Mouse (Mus musculus) layer of hippocampus, adult 9-10 months (tissue): ENCODE data around the gene Ttyh1.
"Not testable (repeated sequence)": the region's sequence is repeated elsewhere in the genome, so short reads cannot be mapped to it uniquely, and the experiment has no call there.

Source experiments
- DNase-seq: peaks from one replicate; pipeline ENCODE4 v3.0.0; 2022; ENCODE audit warnings: low spot score

Gene Ttyh1

DNA sequence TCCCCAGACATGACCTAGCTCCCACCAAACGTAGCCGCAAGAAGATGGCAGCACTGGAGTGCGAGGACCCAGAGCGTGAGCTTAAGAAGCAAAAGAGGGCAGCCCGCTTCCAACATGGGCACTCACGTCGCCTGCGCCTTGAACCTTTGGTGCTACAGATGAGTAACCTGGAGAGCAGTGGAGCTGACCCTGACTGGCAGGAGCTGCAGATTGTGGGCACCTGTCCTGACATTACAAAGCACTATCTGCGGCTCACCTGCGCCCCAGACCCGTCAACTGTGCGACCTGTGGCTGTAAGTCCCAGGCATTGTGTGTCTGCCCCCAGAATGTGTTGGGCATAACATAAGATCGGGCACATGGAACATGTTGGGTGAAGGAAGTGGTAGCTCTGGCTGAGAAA, 24.8 kb downstream of the Ttyh1 start:
- no peak for DNase-seq

DNA sequence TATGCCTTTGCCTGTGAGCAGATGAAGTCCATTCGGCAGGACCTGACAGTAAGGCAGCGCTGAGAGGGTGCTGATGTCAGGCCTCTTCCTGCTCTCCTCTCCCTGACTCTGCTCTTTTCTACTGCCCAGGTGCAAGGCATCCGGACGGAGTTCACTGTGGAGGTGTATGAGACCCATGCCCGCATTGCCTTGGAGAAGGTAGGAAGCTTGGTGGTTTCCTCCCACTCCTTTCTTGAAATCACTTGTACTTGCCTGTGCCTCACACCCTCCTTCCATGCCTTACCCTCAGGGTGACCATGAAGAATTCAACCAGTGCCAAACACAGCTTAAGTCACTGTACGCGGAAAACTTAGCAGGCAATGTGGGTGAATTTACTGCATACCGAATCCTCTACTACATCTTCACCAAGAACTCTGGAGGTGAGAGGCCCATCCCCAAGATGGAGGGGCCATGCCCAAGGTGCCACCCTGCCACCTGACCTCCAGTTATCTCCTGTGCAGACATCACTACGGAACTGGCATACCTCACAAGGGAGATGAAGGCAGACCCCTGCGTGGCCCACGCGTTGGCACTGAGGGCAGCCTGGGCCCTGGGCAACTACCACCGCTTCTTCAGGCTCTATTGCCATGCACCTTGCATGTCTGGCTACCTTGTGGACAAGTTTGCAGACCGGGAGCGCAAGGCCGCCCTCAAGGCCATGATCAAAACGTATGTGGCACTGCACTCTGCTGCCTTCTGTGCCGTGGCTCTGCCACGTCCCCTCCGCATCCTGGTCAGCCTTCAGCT, 25.8 kb downstream of the Ttyh1 start:
- DNase-seq, result no peak

DNA sequence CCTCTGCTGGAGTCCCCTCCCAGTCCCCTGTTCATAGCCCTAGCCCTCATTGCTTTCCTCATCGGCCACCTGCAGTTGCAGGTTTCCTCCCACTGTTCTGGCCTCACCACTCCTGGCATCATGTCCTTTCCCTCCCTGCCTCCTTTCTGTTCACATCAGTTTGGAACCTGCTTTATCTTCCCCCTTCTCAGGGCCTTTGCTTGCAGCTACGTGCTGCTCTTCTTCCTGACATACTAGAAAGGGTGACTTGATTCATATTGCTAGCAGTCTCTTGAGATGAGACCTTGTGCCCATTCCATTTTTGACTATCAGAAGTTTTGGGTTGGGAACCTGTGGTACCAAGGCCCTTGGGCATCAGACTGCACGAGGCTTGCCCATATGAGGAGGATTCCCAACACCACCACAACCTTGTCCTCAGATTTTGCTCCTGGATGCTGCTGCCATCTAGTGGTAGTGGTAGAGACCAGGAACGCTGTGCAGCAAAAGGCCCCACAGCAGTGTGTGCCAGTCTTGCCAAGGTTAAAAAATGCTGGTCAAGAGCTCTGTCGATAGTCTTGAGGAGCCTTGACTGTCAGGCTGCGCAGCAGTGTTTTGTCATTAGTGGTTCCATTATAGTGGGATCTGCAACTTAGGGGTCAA, 26.5 kb downstream of the Ttyh1 start:
- no peak for DNase-seq

DNA sequence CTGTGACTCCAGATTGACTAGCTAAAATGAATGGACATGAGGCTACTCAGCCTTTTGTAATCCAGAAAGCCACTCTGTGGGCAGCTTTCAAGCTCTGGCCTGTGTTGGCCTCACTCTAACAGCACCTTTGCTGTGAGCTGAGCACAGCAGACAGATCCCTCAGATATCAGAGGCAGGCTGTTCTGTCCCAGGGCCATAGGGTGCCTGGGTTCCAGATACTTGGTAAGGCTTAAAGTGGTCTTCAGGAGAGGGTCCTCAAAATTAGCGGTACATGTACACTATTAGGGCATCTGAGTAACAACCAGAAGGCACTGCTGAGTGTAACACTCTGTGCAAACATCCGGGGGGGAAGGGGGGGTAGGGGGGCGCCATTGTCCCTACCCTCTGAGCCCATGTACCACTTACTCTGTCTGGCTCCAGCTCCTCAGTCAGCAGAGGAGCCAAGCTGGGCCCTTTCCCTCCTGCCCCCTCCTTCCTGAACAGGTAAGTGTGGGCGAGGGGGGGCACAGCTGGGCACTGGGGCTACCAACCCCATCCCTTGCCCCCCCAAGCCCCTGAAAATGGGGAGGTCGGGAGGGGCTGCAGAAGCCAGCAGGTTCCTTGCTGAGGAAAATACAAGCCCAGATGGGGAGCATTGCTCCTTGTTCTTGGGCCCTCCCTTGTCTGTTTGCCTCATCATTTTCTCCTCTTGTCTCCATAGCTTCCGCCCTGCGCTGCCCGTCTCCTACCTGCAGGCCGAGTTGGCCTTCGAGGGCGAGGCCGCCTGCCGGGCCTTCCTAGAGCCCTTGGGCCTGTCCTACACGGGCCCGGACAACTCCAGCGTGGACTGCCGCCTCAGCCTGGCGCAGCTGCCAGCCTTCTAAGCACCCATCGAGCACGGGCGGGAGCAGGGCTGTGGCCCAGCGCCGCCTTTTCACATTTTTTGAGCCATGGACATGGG, 27.3 kb downstream of the Ttyh1 start:
- DNase-seq, result no peak

DNA sequence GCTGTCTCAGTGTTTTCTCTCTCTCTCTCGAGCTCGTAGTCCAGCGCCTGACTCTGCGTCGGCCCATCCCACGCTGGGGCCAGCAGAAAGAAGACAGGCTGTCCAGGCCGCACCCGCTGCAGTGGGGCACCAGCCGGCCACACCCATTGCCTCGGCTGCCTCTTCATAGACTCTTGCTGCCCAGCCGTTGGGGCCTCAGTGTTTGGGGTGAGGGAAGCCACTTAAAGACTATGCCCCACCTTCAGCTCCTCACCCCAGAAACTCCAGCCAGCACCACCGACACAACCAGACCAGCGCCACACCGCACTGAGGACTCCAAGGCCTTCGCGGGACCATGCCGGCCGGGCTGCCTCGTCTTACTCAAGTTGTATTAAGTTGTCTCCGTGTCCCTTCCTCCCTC, 28.2 kb downstream of the Ttyh1 start:
- DNase-seq, result no peak

DNA sequence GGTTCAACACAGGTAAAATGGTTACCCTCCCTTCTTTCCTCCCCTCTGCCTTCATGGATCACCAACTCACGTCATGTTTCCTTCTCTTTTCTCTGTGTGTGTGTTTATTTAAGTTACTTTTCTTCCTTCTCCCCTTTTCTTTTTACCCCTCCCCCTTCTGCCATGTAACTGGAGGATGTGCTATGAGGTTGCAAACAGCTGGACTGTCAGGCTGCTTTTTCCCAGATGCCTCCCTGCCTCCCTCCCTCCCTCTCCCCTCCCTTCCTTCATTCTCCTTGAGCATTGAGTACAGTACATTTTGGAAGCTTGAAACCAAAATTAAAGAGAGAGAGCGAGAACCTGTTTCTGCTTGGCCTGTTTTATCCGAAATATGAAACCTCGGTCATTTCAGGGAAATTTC, 28.6 kb downstream of the Ttyh1 start:
- no peak for DNase-seq

DNA sequence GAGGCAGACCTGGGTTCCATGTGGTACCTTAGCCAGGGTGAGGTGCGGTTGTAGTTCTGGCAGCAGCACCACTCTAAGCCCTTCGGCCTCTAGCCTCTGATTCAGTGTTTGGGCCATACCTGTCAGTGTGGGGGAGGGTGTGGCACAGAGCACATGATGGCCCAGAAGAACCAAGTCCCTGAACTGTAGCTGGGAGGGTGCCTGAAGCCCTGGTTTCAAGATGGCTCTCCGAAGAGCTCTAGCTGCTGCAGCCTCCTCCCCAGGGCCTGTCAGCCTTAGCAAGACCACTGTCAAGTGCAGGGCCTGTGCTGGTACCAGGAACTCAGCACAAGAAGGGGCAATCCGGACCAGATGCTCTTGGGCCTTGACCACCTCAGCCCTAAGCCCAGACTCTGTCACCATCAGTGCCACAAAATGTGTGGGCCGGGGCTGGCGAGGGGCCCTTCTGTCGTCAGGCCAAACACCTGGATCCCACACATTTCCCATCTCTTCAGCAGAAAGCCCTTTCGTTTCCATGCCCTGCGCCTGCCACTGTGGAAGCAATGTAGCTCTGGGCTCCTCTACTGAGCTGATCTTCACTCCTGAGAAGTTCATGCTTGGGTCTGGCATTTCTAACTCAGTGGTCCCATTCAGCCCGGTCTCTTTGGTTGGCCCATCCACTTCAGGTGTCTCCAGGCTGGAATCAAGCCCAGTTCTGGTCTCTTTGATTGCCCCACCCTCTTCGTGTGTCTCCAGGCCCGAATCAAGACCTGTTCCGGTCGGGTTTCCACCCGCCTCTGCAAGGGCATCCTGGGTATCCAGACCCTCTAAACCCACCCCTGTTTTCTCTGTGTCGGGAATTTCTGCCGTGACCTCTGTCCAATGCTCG, 29.4 kb downstream of the Ttyh1 start:
- no peak for DNase-seq

DNA sequence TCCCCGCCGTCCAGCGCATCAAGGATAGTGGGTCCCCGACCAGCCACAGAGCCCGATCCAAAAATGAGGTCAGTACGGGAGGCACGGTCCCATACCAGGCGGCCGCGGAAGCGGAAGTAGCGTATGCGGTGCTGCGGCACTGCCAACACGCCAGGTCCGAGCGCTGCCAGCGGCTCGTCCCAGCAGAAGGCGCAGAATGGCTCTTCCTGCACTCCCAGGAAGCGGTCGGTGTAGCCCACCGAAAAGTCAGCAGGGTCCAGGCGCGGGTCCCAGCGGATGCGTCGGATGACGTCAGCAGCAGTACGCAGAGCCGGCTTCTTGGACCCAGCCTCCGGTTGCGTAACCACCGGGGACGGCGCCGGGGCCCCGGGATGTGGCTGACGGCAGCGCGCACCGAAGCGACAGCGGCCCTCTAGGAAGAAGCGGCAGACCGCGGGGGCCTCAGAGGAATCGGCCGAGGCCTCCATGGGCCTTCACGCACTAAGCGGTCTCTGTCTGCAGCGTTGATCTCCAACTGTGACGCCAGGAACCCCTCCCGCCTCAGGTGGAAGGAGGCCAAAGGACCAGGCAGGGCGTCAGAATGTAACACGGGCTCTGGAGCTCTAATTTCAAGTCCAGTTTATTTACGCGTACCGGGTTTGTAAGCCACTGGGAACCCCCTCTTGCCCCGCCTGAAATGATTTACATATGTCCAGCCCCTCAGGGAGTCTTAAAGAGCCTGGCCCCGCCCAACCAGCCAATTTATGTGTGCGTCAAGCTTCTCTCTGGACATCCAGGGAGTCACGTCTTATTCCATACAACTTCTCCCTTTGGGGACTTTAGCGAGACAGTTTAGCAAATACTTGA, 30.2 kb downstream of the Ttyh1 start:
- peak; percentile 72 for DNase-seq

DNA sequence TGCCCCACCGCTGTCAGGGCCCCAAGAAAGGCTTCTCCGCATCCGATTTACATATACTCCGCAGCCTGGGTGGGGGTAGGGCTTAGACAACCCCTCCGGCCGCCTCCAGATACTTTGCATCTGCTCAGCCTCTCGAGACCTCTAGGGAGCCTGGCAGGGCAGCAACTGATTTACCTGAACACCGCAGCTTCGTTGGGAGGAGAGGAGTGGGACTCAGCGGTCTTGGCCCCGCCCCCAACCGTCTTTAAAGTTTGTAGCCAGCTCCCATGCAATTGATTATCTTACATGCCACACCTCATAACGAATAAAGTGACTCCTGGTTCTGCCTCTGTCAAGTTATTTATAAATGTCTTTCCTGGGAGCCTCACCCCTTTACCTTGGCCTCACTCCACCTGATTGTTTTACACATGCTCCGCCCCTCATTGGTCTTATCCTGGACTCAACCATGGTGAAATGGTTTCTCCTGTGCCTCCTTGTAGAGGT, 30.9 kb downstream of the Ttyh1 start, which contains the start of gene Leng9:
Leng9 (minus strand) TSS at position 316 of the 483 bp plus-strand sequence.
- DNase-seq, result no peak

DNA sequence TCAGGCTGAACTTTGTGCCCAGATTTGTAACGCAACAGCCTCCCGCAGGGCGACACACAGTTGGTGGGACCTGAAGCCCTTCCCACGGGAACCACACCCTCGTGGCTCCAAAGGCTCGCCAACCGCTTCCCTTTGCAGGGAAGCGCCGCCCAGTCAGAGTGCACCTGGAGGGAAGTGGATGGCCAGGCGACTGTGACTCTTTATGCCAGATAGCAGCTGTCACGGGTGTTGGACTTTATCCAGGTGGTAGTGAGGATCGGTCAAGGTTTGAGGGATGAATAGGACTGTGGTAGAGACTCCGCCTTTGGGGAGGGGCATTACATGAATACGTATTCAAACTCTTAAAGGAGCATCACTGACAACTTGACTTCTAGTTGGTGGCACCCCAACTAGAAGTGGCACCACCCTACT, 31.6 kb downstream of the Ttyh1 start:
- no peak for DNase-seq

DNA sequence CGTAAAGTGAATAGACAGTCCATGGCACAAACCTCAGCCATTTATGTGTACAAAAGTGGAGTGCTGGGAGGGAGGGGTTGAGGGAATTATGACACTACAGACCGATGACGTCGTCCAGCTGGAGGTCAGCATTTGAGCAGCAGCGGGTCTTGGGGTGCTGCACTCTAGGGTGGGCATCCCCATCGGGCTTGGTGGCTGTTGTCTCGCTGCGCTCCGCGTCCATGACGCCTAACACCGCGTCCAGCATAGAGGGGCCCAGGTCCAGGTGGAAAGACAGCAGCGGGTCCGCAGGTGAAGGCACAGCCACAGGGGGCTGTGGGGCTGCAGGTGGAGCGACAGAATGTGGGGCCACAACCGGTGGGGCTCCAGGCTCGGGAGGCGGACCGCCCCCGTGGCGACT, 32.0 kb downstream of the Ttyh1 start:
- DNase-seq, result no peak

DNA sequence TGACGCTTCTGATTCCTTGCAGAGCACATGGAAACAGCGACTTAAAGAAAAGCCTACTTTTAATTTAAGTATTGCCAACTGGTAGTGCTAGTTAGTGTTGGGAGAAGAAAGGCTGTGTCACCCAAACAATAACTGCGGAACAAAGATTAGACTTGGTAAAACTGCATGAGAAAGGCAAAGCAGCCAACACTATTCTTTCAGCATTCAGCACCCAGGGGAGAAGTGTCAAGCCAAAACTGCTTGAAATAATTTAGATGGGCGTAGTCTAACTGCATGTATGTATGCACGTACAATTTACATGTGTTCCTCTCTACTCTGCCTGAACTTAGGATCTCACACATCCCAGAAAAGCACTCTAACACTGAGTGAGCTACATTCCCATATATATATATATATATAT, 35.1 kb downstream of the Ttyh1 start:
- no peak for DNase-seq

DNA sequence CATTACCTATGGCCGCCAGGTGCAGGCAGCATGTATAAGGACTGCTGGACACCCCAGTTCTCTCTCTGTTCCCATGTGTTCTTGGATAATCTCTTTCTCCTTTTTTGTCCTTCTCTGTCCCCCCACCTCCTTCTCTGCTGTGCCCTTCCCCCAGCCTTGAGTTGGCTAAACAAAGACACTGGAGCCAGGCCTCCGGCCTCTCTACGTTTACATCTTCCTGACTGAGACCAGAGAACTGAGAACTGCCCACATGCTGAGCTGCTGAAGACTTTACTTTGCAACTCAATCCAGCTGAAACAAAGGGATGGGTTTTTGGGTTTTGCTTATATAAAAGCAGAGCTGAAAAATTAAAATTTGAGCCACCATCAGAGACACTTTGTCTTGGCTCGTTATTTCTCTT, 35.8 kb downstream of the Ttyh1 start:
- DNase-seq, result no peak

DNA sequence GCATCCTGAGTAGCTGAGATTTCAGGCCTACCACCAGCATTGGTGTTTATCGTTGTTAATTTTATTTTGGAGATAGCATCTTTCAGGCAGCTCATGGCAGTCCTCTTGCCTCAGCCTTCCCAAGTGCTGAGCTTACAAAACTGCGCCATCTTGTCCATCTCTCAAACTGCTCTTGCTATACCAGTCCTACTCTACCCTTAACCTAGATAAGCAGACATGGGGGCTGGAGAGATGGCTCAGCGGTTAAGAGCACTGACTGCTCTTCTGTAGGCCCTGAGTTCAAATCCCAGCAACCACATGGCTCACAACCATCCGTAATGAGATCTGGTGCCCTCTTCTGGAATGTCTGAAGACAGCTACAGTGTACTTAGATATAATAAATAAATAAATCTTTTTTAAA, 42.4 kb downstream of the Ttyh1 start:
- not testable (repeated sequence) for DNase-seq

DNA sequence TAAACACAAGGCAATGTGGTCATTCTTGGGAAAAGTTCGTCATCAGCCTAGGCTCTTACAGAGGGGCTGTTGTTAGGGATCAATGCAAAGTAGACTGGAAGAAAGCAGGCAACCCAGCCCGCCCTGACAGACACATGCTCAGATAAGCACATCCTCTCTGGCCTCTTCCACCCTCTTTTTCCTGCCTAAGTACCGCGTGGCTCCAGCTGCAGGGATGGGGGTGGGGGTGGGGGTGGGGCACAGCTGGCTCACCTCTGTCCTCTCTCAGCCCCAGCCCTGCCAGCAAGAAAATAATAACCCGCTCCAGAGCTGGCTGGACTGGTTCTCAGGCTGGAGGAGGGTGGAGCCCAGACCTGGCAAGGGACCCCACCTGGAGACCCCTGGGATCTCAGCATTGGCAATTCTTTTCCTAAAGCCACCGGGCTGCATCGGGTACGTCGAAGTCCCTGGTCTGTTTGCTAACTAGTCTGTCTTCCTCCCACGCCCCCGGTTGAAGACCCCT, 44.4 kb downstream of the Ttyh1 start:
- no peak for DNase-seq

DNA sequence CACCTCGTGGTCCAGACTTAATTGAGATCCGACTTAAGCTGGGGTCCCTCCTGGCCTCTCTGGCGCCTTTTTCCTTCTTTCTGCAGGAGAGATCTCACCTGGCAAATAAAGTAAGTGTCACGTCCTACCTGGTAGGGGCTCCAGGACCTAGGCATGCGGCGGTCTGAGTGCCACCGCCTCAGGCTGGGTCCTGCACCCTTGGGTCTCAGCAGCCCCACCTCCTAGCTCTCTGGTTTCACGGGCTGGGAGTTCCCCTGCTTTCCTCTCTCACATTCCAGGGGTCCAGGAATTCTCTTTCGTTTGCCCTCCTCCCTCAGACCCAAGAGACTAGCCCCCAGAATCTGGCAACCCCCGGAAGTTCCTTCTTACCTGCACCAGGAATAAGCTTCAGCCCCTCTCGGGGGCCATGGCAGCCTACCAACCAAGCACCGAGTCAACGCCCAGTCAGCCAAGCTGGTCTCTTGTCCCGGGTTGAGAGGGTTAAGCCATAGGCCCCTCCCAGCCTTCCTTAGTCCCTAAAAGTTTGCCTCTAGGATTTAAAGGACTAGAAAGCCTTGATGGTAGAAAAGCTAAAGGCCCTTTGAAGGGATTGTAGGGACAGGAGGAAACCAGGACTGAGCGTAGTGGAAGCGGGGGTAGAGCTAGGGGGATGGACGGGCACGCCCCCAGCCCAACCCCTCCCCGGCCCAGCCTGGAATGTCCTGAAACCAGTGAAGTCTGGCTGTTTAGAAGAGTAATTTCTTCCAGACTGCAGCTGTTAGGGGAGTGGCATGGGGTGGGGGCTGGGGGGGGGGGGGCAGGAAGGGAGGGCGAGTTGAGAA, 45.1 kb downstream of the Ttyh1 start, which contains the start of gene Cdc42ep5:
Cdc42ep5 (minus strand) TSS at position 771 of the 821 bp plus-strand sequence.
- DNase-seq, result no peak

DNA sequence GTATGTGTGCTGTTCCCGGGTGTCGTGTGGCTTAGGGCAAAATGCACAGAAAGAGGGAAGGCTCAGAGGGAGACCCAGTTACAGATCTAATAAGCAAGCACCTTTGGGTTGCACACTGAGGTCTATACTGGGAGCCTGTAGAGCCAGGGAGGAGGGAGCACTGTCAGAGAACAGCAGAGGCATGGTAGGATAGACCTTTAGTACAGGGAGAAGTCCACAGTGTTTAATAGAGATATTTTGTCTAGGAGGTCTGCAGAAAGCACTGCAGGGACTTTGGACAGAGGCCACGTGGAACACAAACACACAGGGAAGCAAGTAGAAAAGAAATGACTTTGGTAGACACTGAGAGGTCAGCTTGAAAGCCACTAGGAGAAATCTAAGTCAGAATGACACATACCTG, 46.1 kb downstream of the Ttyh1 start:
- DNase-seq, result no peak

DNA sequence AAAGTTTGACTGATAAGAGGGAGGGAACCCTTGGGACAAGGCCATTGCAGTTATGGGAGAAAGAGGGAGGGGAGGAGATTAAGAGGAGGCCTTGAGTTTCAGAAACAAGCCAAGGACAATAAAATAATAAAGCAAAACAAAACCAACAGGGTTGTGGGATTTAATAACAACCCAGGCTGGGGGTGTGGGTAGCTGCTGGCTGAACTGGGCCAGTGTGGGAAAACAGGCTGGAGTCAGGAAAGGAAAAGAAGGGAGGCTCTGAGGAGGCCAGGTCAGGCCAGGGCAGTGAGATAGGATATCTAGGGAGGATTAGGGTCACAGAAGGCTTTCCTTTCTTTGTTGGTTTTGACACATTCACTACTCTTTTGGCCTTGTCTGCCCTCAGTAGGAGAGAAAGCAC, 47.9 kb downstream of the Ttyh1 start:
- no peak for DNase-seq

DNA sequence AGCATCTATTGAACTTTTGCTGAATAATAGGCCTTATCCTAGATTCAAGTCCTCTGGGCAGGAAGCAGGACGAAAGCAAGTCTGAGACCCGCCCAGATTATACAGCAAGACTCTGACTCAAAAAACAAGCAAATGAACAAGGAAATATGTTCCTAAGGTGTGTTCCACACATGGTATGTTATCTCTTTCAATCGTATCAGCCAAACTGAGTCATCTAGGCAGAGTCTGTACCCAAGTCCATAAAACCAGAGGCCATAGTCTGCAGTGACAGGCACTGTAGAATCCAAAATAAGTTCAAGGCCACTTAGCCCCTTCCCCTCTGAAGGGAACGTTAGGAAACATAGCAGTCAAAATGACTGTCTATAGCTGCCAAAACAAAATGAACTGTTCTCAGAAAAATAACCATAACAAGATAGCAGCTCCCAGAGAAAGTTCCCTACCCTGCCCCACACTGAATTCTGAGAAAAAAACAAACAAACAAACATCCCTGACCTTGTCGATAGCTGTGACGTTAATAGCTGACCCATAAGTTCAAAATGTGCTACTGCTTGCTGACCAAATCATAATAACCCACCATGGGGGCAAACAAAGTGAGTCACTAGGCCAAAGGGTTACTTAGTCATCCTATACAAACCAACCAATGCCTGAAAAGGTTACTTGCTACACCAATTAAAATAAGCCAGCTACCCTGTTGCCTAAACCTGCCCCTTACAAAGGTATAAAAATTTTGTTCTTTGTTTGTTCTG, 51.2 kb downstream of the Ttyh1 start:
- DNase-seq, result no peak
